Mouse (Mus musculus) layer of hippocampus, adult 8-10 months (tissue): ENCODE measurements around the gene Abcb9. TPM values are rescaled to one million over a fixed set of nuclear protein-coding genes. Genes with fewer than 3 reads are reported as not detected.
"Not testable (repeated sequence)": the region's sequence is repeated elsewhere in the genome, so short reads cannot be mapped to it uniquely, and the experiment has no call there.

Experiments
- DNase-seq, 2 experiments: peaks; one replicate each; pipeline ENCODE4 v3.0.0; 2022; ENCODE audit warnings: low spot score in 2 of 2
- total RNA-seq, 4 experiments: library from RNA; stranded (reverse); gene quantifications; 2 replicates each; pipeline ENCODE4 v1.2.4; 2022

The Abcb9 gene
- total RNA-seq, 4 experiments from 2014 or later: 29.4 to 33.0 (median 30.4) TPM

GRCm38 (mm10) chr5:124062037-124062824, 33.4 kb downstream of the Abcb9 start:
- no peak for DNase-seq

- DNase-seq: no peak
These were observed 35.9 kb downstream of the Abcb9 start for GRCm38 (mm10) chr5:124059677-124060076.

DNA sequence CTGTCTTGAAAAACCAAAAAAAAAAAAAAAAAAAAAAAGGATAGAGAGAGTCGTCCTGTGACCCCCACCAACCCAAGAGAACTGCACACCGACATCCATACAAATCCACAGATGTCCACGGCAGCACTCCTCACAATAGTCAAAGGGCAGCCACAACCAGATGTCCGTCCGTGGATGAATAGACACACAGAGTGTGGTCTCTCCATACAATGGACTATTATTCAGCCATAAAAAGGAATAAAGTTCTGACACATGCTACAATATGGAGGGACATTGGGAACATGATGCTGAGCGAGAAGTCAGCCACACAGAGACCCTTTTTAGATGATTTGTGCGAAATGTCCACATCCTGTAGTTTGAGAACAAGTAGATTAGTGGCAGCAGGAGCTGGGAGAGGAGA, 36.8 kb downstream of the Abcb9 start:
- no peak for DNase-seq

DNA sequence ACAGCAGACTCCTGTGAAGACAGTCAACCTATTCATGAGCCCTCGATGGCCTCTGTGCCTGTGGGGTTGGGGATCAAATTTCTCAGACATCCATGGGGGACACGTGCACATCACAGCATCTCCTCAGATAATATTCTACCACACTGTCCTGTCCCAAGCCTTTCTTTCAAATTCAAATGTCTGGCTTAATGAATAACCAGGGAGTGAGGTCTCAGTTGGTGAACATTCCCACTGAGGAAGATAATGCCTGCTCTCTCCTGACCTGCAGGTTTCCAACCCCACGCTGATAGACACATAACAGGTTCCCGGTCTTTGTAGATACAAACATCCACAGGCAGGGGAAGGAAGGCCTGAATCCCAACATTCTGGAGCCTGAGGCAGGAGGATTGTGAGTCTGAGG, 38.6 kb downstream of the Abcb9 start:
- no peak for DNase-seq

GRCm38 (mm10) chr5:124056219-124056618, 39.4 kb downstream of the Abcb9 start:
- DNase-seq: no peak

- not testable (repeated sequence) for DNase-seq
These were observed 43.0 kb downstream of the Abcb9 start for GRCm38 (mm10) chr5:124052641-124053040.

DNA sequence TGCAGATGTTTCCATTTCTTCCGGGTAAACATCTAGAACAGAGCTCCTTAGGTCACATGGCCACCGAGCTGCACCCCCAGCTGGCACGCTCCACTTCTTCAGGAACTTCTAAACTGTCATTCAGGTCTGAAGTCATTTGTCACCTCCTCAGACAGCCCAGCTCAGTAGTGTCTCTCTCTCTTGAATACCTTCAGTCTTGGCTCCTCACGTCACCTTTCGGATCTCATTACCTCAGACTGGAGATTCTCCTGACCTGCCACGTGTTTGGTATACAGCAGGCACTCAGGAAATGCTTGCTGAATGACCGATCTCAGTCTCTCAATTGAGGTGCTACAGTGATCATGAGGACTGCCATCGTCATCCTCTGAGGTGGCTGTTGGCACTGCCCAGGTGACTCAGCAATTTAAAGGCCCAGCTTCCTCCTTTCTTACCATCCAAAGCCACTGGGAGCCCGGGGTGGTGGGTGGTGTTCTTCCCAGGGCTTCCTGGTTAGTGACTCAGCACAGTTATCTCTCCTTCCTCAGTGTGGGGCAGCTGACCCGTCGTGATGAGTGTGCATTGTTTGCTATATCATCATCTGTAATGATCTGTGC, 43.6 kb downstream of the Abcb9 start:
- no peak for DNase-seq

DNA sequence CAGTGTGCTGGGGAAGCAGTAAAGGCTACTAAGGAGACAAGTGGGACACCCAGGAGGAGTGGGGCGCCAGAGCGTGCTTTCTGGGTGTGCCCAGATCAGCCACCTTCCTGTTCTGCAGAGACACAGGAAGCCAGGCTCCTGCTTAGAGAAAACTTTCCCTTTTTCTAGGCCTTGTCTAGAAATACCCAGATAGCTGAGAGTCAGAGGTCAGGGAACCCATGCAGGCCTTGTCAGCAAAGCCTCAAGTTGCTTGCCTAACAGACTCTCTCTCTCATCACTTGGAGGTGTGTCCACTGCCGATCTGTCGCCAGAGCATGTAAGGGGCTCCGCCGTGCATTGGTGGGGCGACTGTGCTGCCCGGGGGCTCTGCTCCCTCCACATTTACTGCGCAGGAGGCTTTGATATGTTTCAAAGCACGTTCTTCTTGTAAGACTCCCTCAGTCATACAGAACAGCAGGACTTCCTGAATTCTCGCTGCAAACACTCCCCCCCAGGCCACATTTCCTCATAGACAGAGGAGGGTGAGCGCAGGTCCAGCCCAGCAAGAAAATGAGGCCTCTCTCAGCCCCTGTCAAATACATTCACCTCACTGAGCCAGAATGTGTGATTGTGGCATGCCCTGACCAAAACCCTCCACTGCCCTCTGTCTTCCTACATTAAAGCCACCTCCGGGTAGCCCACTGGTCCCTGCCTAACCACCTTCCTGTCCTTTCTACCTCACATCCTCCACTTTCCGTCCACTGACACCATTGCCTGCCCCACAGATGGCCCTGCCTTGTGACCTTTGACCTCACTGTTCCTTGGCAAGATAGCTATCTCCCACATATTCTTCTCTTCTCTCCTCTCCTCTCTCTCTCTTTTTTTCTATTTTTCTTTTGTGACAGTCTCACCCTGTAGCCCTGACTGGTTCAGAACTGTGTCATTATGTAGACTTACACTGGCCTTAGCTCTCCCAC, 45.2 kb downstream of the Abcb9 start:
- no peak for DNase-seq

- DNase-seq: no peak
These were observed 46.2 kb downstream of the Abcb9 start for GRCm38 (mm10) chr5:124049249-124050045.

DNA sequence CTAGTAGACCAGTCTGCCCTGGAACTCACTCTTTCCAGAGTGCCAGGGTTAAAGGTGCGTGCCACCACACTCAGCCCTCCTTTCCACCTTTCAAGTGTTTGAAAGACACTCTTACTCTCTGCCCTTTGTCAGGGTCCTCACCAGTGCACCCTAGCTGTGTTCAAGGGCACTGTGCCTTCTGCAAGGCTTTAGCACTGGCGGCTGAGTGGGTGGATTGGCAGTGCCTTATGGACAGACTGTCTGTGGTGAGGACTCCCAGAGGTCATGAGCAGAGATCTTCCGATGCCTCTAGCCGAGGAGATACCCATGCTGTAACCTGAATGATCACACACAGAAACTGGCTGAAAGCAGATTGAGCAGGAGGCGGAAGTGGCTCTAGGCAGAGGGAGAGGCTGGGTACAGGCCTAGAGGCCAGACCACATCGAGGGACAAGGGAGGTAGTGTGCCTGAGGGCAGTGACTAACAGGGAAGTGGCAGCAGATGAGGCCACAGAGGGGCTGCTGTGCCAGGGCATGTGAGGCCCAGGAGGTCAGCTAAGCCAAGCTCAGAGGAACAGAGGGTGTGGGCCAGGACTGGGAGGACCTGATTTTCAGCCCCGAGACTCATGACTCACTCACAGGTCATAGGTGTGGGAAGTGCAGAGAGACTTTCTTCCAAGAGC, 48.7 kb downstream of the Abcb9 start:
- no peak for DNase-seq

DNA sequence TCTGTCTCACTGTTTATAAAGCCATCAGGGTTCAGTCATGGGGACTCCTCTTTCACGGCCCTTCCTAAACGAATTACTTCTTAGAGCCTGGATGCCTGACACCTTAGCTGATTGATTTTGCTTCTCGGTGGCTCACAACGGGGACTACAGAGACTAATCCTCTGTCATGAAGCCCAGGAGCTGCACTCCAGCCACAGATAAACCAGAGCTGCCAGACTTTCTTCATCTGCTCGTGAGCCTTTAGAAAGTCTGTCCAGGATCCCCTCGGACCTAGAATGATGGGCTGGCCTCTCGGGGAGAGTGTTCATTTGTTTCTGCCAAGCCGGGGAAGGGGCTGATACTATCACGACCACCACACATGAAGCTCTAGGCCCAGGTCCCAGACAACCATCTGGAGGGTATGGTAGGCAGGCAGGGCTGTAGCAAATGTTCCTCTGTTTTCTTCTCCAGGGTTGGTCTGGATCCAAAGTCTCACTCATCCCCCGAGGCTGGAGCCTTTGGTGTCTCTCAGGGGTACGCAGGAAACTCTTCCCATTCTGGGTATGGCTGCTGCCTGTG, 50.1 kb downstream of the Abcb9 start:
- no peak for DNase-seq

- no peak for DNase-seq
These were observed 51.6 kb downstream of the Abcb9 start for GRCm38 (mm10) chr5:124043999-124044398.

DNA sequence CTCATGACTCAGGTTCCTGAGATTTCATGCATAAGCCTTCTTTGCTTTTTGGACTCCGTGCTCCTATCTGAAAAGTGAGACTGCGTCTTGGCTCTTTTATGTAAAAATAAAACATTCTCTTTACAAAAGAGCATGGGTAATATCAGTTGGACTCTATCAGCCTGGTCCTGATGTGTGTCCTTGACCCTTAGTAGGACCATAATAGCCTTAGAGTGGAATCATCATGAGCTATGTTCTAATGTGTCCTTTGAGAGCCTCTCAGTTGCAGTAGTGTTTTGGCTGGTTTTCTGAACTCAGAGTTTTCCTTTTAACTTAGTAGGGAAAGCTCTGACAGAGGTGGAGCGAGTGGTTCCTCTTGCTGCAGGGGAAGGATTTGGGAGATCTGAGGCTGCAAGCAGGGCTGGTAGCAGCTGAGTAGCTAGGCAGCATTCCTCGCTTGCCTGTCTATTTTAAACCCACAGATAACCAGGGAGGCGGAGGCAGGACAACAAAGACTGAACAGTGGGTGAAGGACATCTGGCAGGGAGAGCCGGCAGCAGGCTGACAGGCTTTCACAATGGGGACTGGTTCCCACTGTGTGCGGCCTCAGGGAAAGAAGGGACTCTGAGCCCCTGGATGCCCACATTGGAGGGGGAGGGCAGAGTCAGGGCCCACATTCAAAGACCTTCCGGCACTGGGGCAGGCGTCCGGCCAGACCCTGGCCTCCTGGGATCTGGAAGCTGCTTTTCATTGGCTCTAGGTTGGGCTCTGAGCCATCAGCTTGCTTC, 52.2 kb downstream of the Abcb9 start:
- DNase-seq: peak; percentile 85 to 90

GRCm38 (mm10) chr5:124041097-124041496, 54.5 kb downstream of the Abcb9 start:
- DNase-seq: no peak

DNA sequence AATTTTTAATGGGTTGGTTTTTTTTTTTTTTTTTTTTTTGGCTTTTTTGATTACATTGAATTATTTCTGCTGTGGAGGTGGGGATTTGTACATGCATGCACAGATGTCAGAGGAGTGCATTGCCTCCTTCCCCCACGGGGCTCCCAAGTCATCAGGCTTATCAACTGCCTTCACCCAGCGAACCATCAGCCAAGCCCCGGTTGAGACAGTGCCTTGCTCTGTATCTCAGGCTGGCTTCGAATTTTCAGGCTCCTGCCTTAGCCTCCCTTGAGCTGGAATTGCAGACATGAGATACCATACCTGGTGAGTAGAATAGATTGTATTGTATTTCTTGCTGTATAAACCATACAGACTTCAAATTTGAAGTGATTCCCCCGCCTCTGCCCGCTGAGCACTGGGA, 56.0 kb downstream of the Abcb9 start:
- DNase-seq: no peak

DNA sequence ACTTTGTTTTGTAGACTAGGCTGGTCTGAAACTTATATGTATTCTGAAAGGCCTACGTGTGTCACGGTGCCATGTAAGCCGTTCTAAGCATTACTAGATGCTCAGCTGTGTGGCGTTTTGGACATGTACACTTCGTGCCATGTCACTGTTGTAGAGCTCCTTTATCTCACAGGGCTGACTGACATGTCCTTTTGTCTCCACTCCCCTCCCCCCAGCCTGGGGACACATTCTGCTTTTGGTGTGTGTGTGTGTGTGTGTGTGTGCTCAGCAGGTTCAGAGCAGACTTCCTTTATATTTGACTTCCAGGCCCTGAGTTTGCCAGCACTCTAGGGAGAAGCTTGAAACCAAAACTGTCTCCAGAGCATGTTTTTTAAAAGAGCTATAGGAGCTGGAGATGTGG, 58.8 kb downstream of the Abcb9 start:
- DNase-seq: no peak

- no peak for DNase-seq
These were observed 59.3 kb downstream of the Abcb9 start for GRCm38 (mm10) chr5:124036341-124036740.

DNA sequence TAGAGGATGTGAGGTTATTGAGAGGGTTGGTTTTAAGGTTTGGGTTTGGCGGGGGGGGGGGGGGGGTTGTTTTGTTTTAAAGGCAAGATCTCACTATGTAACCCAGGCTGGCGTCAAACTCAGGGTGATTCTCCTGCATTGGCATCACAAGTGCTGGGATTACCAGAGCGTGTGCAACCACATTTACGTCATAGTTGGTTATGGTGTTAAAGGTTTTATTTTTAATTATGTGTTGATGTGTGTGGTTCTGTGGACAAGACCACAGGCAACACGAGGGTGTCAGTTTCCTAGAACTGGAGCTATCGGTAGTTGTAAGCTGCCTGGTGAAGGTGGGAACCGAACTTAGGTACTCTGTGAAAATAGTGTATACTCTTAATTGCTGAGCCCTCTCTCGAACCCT, 59.8 kb downstream of the Abcb9 start:
- DNase-seq: no peak

- DNase-seq: no peak
These were observed 60.2 kb downstream of the Abcb9 start for GRCm38 (mm10) chr5:124035406-124035805.

DNA sequence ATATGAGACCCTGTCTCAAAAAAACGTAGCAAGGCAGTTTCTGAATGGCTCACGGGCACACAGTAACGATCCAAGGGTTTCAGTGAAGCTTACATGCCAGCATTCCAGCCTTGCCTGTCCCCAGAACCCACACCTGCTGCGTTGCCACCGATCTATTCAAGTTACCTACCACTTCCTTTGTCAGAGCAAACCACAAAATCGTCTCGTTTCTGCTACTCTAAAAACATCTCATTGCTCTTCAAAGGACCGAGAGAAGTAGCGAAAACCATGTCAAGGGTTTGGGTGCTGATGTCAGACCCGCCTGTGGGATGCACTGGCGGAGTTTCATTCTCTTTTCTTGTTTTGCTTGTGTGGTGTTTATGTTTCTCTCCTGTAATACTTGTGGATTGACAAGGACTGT, 61.1 kb downstream of the Abcb9 start:
- no peak for DNase-seq
